Mouse (Mus musculus): ENCODE results near the gene Abhd12b.

GRCm38 (mm10) chr12:70221425-70221824 lies 67.5 kb downstream of the Abhd12b start:
- TF ChIP-seq E2F4 (IDR thresholded peaks at IDR 0.05; ENCODE audit: insufficient replicate concordance, low read depth, low read length) (no peak), HCFC1 (IDR thresholded peaks at IDR 0.05; ENCODE audit: low read depth, low read length) (no peak), UBTF (IDR thresholded peaks at IDR 0.05; ENCODE audit: low read depth, low read length) (no peak), TCF12 (IDR thresholded peaks at IDR 0.05; ENCODE audit: low read depth, low read length) (no peak), NRF1 (IDR thresholded peaks at IDR 0.05; ENCODE audit: low read depth, low read length) (no peak), POLR2A (IDR thresholded peaks at IDR 0.05; ENCODE audit: low read depth, low read length) (no peak), EP300 (IDR thresholded peaks at IDR 0.05; ENCODE audit: low read length) (no peak), GABPA (IDR thresholded peaks at IDR 0.05; ENCODE audit: insufficient replicate concordance, low read depth, low read length) (no peak), USF2 (conservative IDR thresholded peaks at IDR 0.05; ENCODE audit: low read depth, low read length) (no peak), MAZ (IDR thresholded peaks at IDR 0.05; ENCODE audit: low read depth, low read length) (no peak), ELF1 (IDR thresholded peaks at IDR 0.05; ENCODE audit: low read depth, low read length) (no peak)

Measured in CH12.LX (cell line).